1 mouse cellular context compared by ENCODE assay signal in the genomic region with DNA sequence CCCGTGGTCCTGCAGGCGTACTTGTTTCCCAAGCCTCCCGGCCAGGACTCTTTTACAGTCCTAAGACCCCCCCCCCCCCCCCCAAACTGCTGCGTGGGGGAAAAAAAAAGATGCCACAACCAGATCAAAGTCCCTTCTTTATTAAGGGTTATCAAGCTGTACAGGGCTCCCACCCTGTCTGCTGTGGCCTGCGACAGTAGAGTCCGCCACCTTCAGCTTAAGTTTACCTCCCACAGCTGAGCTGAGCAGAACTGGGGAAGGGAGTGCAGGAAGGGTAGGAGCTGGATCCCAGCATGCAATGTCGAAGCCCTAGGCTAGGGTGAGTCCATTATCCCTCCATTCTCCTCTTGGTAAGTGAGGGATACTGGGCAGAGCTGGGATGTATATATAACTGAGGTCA.
TF ChIP-seq lines count a peak whose summit lies in the region.

No protein-coding gene starts in this region.

TF ChIP-seq in myocyte, 11 proteins besides CTCF, POLR2A, EP300 and RAD21:
- TF ChIP-seq MYOD1 (IDR thresholded peaks at IDR 0.05; ENCODE audit: control insufficient read depth in 1 of 3, insufficient read length in 2 of 3, low read depth in 2 of 3), result no peak
- no peak for TF ChIP-seq SRF (IDR thresholded peaks at IDR 0.05; ENCODE audit: control insufficient read depth, insufficient read length, low read depth)
- no peak for TF ChIP-seq TCF12 (IDR thresholded peaks at IDR 0.05; ENCODE audit: insufficient read depth, poor library complexity, severe bottlenecking)
- TF ChIP-seq E2F4 (IDR thresholded peaks at IDR 0.05; ENCODE audit: insufficient read depth), result no peak
- TF ChIP-seq MAX (IDR thresholded peaks at IDR 0.05; ENCODE audit: low read depth), result no peak
- TF ChIP-seq USF1 (IDR thresholded peaks at IDR 0.05; ENCODE audit: low read depth), result no peak
- TF ChIP-seq TCF3 (IDR thresholded peaks at IDR 0.05; ENCODE audit: insufficient read length, low read depth), result no peak
- no peak for TF ChIP-seq POLR2AphosphoS2 (IDR thresholded peaks at IDR 0.05; ENCODE audit: insufficient read length, low read depth)
- TF ChIP-seq CEBPB (IDR thresholded peaks at IDR 0.05; ENCODE audit: insufficient read depth, poor library complexity, severe bottlenecking), result no peak
- TF ChIP-seq REST (IDR thresholded peaks at IDR 0.05; ENCODE audit: insufficient read depth, insufficient read length), result no peak
- TF ChIP-seq MYOG (IDR thresholded peaks at IDR 0.05; ENCODE audit: control insufficient read depth in 1 of 3, insufficient read depth in 1 of 3, insufficient read length in 2 of 3, low read depth in 2 of 3), result no peak
